Mouse (Mus musculus): ENCODE results near the gene Pmf1.

DNA sequence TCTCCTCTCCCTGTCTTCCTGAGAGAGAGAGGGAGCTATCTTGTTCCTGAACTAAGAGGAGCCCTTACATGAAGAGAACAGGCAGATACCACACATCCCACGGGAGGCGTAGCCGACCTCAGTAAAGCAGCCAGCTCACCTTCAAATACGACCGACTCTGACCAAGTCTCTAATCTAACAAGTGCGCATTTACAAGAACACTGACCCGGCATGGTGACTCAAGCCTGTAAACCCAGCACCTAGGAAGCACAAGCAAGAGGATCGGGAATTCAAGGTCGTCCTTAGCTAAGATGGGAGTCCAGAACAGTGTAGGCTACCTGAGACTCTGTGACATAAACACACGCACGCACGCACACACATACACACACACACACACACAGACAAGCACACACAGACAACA is 32.4 kb upstream of the Pmf1 start:
- TF ChIP-seq EP300 (IDR thresholded peaks at IDR 0.05; ENCODE audit: insufficient read depth, low read depth, low read length) (no peak), CTCF (IDR thresholded peaks at IDR 0.05; ENCODE audit: low read depth, low read length) (no peak), POLR2A (IDR thresholded peaks at IDR 0.05; ENCODE audit: insufficient read depth, low read length) (no peak)

Measured in ES-Bruce4 (cell line).